Mouse (Mus musculus) testis, adult 2 months (tissue): ENCODE data around the gene Ralgps1.

Experiments
- CTCF ChIP-seq: fragments of 200-500 bp; IDR thresholded peaks from 2 replicates; pipeline ENCODE4 v1.5.1; 2012; ENCODE audit warnings: low read depth, mild to moderate bottlenecking, inconsistent platforms, low read length, moderate library complexity; ENCODE audit not compliant: control insufficient read depth, insufficient read depth, insufficient replicate concordance
- POLR2A ChIP-seq: fragments of 200-500 bp; IDR thresholded peaks from 2 replicates; pipeline ENCODE4 v1.6.1; 2012; ENCODE audit warnings: low read depth, mild to moderate bottlenecking, inconsistent platforms, low read length, moderate library complexity; ENCODE audit not compliant: control insufficient read depth

- no peak for TF ChIP-seq CTCF
- TF ChIP-seq POLR2A: no peak
Measured at GRCm38 (mm10) chr2:33252751-33253150, 118.5 kb downstream of the Ralgps1 start.
